Mouse (Mus musculus) cerebellum, adult 2 months (tissue): Measurements from ENCODE around the gene Gabrb1.

ENCODE experiments used
- CTCF ChIP-seq: fragments of 200-500 bp; IDR thresholded peaks from 2 replicates; pipeline ENCODE4 v1.5.1; 2011; ENCODE audit warnings: low read depth, mild to moderate bottlenecking, control low read depth, low read length, moderate library complexity, borderline replicate concordance; ENCODE audit not compliant: insufficient read depth
- POLR2A ChIP-seq: fragments of 200-500 bp; IDR thresholded peaks from 2 replicates; pipeline ENCODE4 v1.6.1; 2011; ENCODE audit warnings: low read length, control low read depth, borderline replicate concordance; ENCODE audit not compliant: insufficient read depth

GRCm38 (mm10) chr5:71614311-71614710 lies 43.6 kb upstream of the Gabrb1 start:
- TF ChIP-seq POLR2A (no peak), CTCF (no peak)
